Mouse (Mus musculus): ENCODE measurements around the gene Adarb2.

DNA sequence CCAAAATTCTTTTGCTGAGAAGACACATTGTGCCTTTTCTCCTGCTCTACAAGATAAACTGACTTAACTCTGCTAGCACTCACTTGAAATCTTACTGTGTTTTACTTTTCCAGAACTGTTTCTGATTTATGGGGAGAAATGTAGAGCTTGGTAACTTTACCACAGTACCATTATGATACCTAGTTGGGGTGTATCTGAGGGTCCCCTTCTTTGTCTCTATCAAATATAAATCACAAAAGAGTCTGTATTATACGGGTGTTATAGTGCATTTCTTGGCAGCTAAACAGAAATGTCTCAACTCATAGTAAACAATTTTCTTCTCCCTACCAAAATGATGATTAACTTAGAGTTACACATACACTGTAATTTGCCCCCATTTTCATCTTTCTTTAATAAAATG, 162.9 kb downstream of the Adarb2 start:
- TF ChIP-seq TAL1 (IDR thresholded peaks at IDR 0.05; ENCODE audit: low read length), result no peak
- TF ChIP-seq GATA1 (IDR thresholded peaks at IDR 0.05; ENCODE audit: low read length), result no peak
